In the genomic region with DNA sequence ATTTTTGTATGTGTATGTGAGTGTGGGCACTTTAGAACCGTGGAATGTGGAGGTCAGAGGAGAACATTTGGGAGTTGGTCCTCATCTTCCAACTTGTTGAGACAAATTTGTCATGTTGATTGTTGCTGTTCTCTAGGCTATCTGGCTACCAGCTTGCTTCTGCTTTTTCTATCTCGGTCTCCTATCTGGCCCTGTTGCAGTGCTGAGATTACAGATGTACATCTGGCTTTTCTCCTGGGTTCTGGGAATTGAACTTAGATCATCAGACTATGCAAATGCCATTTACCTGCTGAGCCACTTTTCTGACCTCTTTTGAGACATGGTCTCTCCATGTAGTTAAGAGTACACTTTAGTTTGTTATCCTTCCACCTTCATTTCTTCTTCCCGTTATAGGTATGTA, we compare ENCODE assay signal across 34 mouse cellular contexts. TPM values are rescaled to one million over a fixed set of nuclear protein-coding genes. Genes with fewer than 3 reads are reported as not detected.
"Had no signal": no experiment of that assay in that cellular context is flagged by ENCODE, and none has a peak within 500 bp of the region (broad histone marks: within the 10 kb centered on the region; RNA-seq: fewer than 3 reads in every experiment).

No protein-coding gene starts in this region.

- H3K36me3 ChIP-seq: heart, embryonic 13.5 days; heart, embryonic 15.5 days; hindbrain, embryonic 12.5 days; hindbrain, embryonic 13.5 days; hindbrain, embryonic 15.5 days; intestine, embryonic 15.5 days; kidney, embryonic 15.5 days had no signal

- H3K9me3 ChIP-seq: heart, embryonic 10.5 days; heart, embryonic 12.5 days; heart, embryonic 13.5 days; heart, embryonic 15.5 days; hindbrain, embryonic 10.5 days; hindbrain, embryonic 12.5 days; hindbrain, embryonic 13.5 days; hindbrain, embryonic 15.5 days; intestine, embryonic 15.5 days; kidney, embryonic 15.5 days had no signal

- DNase-seq: heart, postnatal 10 days; heart, postnatal 14 days; heart, postnatal 36 days; heart, postnatal 4 days; kidney, adult 11 months; kidney, adult 18-20 months; kidney, adult 2 months; kidney, adult 8-10 months; kidney, adult 9 months; kidney, postnatal 10 days; kidney, postnatal 14 days; kidney, postnatal 25 days; kidney, postnatal 36 days; kidney, postnatal 4 days; layer of hippocampus, adult 9-11 months; layer of hippocampus, postnatal 36 days had no signal

- H3K27ac ChIP-seq: heart, embryonic 10.5 days; heart, embryonic 13.5 days; heart, embryonic 15.5 days; hindbrain, embryonic 10.5 days; hindbrain, embryonic 12.5 days; hindbrain, embryonic 13.5 days; hindbrain, embryonic 14.5 days; hindbrain, embryonic 15.5 days; hindbrain, postnatal 0 days; intestine, embryonic 15.5 days; kidney, embryonic 15.5 days; kidney, postnatal 0 days; layer of hippocampus, adult 2 months; left cerebral cortex, adult 2 months had no signal

- H3K4me3 ChIP-seq: heart, embryonic 10.5 days; heart, embryonic 12.5 days; heart, embryonic 13.5 days; heart, embryonic 15.5 days; hindbrain, embryonic 10.5 days; hindbrain, embryonic 12.5 days; hindbrain, embryonic 13.5 days; hindbrain, embryonic 15.5 days; intestine, embryonic 15.5 days; kidney, embryonic 15.5 days; layer of hippocampus, adult 2 months; left cerebral cortex, adult 2 months had no signal

- H3K27me3 ChIP-seq: heart, embryonic 12.5 days; heart, embryonic 13.5 days; heart, embryonic 15.5 days; hindbrain, embryonic 12.5 days; hindbrain, embryonic 13.5 days; hindbrain, embryonic 15.5 days; intestine, embryonic 15.5 days; kidney, embryonic 15.5 days had no signal

- H3K9ac ChIP-seq: heart, embryonic 12.5 days; heart, embryonic 13.5 days; heart, embryonic 15.5 days; hindbrain, embryonic 12.5 days; hindbrain, embryonic 13.5 days; hindbrain, embryonic 14.5 days; hindbrain, embryonic 15.5 days; intestine, embryonic 15.5 days; kidney, embryonic 15.5 days had no signal

RNA-seq across cellular contexts. Expression of a gene that starts 36.8 kb away (rescaled TPM):
- total RNA-seq: hematopoietic stem cell, adult 5-6 weeks; layer of hippocampus, postnatal 14 days; layer of hippocampus, postnatal 36 days; left cerebral cortex, adult 18-20 months had no signal
